Mouse (Mus musculus) lung, embryonic 16.5 days (tissue): Measurements from ENCODE around the gene Rpl23. TPM values are rescaled to one million over a fixed set of nuclear protein-coding genes. Genes with fewer than 3 reads are reported as not detected.
A peak's percentile ranks its signal among the peaks of the same experiment; 100 is the strongest.

ENCODE experiments used
- ATAC-seq: fragments of 200-750 bp; cut with Nextera tagmentation; 2 replicates; pipeline ENCODE4 v1.8.0; 2017; ENCODE audit warnings: low read depth, mild to moderate bottlenecking, moderate library complexity
- H3K27ac ChIP-seq: fragments of 300-500 bp; sonication (generic); 2 replicates; pipeline ENCODE4 v1.5.1; 2014; ENCODE audit warnings: mild to moderate bottlenecking, control low read depth, low read length
- H3K27me3 ChIP-seq: fragments of 300-500 bp; sonication (generic); 2 replicates; pipeline ENCODE4 v1.6.1; 2014; ENCODE audit warnings: low read depth, low read length, mixed read lengths; ENCODE audit not compliant: control insufficient read depth, insufficient read depth
- H3K36me3 ChIP-seq: fragments of 300-500 bp; sonication (generic); 2 replicates; pipeline ENCODE4 v1.6.1; 2014; ENCODE audit warnings: low read length; ENCODE audit not compliant: control insufficient read depth, insufficient read depth
- H3K4me1 ChIP-seq: fragments of 300-500 bp; sonication (generic); replicated peaks from 2 replicates; pipeline ENCODE4 v1.6.1; 2014; ENCODE audit warnings: low read length, mixed read lengths; ENCODE audit not compliant: control insufficient read depth, insufficient read depth
- H3K4me2 ChIP-seq: fragments of 300-500 bp; sonication (generic); 2 replicates; pipeline ENCODE4 v1.6.1; 2014; ENCODE audit warnings: low read depth, low read length, control low read depth
- H3K4me3 ChIP-seq: fragments of 300-500 bp; sonication (generic); 2 replicates; pipeline ENCODE4 v1.5.1; 2014; ENCODE audit warnings: mild to moderate bottlenecking, low read length, control low read depth
- H3K9ac ChIP-seq: fragments of 300-500 bp; sonication (generic); 2 replicates; pipeline ENCODE4 v1.6.1; 2014; ENCODE audit warnings: low read length, control low read depth
- H3K9me3 ChIP-seq: fragments of 300-500 bp; sonication (generic); 2 replicates; pipeline ENCODE4 v1.6.1; 2016; ENCODE audit warnings: low read length; ENCODE audit not compliant: control insufficient read depth
- WGBS: fragments of 180-500 bp; shearing (Covaris S2); extraction: QIAGEN DNeasy Blood & Tissue Kit; methylation state at CpG from one replicate; pipeline ENCODE4 v1.1.7; 2014; 5-methylcytosine and 5-hydroxymethylcytosine counted together
- polyA plus RNA-seq: library from polyadenylated mRNA; unstranded; fragments of >200 nt; fragmentation: Nextera tagmentation; extraction: Ambion mirVana; gene quantifications from 2 replicates; pipeline ENCODE4 v1.2.1, GENCODE M21; 2015

Gene Rpl23
- polyA plus RNA-seq, 1 experiment from 2014 or later: 578 TPM

DNA sequence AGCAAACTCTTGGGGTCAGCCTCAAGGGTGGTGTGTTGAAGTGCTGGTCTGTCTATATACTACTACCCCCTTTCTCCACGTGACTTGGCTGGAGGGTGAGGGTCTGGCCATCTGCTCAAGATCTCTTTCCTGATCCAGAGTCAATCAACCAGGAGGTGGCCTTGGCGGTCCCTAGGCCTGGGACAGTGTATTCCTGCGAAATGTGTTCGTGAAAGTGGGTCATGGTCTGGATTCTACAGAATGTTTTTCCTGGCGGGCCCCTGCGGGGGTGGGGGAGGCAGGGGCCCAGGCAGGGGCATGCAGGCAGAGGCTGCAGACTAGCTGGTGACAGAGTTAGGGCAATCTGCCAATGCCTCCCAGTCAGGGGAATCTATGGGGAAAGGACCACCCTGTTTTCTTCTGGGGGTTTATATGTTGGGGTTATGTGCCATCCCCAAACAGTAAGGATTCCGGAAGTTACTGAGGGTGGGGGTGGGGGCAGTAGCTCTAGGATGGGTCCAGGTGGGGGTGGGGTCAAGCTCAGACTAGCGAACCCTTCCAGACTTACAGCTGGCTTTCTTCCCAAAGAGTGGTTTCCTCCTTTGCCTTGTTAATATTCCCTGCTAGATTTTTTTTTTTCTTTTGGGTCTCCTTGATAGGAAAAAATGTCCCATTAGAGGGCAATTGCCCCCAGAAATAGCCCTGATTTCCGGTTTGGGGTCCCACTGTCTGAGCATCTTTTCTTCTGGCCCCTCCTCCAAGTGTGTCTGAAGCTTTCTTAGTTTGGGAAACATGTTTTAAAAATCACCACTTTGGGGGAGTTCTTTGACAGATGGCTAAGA, 22.8 kb upstream of the Rpl23 start:
- 10% methylated on average over 9 of the region's 9 CpGs for WGBS
- H3K36me3 ChIP-seq: peaks cover 5% of the 10 kb centered on the region; the same call in 1 of the 2 replicates
- H3K4me2 ChIP-seq: peak overlapping the region; percentile 48
- H3K27me3 ChIP-seq: no peaks in the 10 kb centered on the region
- peak overlapping the region; percentile 19; the same call in 1 of the 2 replicates for H3K4me3 ChIP-seq
- peaks cover 88% of the 10 kb centered on the region for H3K4me1 ChIP-seq
- peak overlapping the region; percentile 44 for H3K9ac ChIP-seq
- H3K9me3 ChIP-seq: no peaks in the 10 kb centered on the region
- ATAC-seq: peak; percentile 27
- peak overlapping the region; percentile 94 for H3K27ac ChIP-seq

DNA sequence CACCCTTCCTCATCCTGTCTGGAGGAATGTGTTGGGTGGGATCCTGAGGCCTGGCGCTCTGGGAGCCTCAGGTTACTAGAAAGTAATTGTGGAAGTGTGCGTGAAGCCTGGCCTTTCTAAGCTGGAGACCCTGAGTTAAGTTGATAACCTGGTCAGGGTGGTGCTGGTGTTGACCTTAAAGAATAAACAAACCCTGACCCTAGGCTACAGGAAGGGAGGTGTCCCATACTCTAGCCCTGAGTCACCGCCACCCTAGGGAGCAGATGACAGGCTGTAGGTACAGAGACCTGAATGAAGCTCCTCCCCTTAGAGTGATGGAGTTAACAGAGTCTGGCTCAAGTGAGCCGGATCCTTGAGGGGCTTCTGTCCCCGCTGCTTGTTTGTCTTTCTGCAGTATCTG, 21.6 kb upstream of the Rpl23 start:
- Histone ChIP-seq H3K9me3 (no peaks in the 10 kb centered on the region), H3K4me2 (no peak overlapping the region; the same call in 1 of the 2 replicates), H3K4me1 (peaks cover 77% of the 10 kb centered on the region), H3K36me3 (peaks cover 5% of the 10 kb centered on the region; the same call in 1 of the 2 replicates), H3K27ac (peak overlapping the region; percentile 94), H3K27me3 (no peaks in the 10 kb centered on the region), H3K4me3 (no peak overlapping the region), H3K9ac (no peak overlapping the region)
- 43% methylated on average over 5 of the region's 5 CpGs for WGBS
- no peak for ATAC-seq

DNA sequence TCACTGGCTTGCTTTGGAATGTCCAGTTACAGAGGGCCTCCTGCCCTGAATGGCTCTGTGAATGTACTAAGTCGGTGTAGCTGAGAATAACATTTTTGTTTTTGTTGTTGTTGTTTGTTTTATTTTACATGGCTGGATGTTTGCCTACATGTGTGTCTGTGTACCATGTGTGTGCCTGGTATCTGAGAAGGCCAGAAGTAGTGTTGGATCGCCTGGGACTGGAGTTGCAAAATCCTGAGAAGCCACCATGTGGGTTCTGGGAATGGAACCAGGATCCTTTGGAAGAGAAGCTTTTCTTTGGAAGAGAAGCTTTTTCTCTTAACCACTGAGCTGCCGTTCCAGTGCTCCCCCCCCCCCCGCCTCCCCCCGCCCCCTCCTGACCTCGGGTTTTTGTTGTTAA, 20.3 kb upstream of the Rpl23 start:
- H3K9me3 ChIP-seq: no peaks in the 10 kb centered on the region
- peak overlapping the region; percentile 100 for H3K27ac ChIP-seq
- peak overlapping the region; percentile 64 for H3K4me2 ChIP-seq
- no peak overlapping the region; the same call in 1 of the 2 replicates for H3K4me3 ChIP-seq
- no peak for ATAC-seq
- peaks cover 68% of the 10 kb centered on the region for H3K4me1 ChIP-seq
- no peaks in the 10 kb centered on the region for H3K27me3 ChIP-seq
- no peak overlapping the region for H3K9ac ChIP-seq
- WGBS: 29% methylated on average over 6 of the region's 6 CpGs
- peaks cover 5% of the 10 kb centered on the region; the same call in 1 of the 2 replicates for H3K36me3 ChIP-seq

DNA sequence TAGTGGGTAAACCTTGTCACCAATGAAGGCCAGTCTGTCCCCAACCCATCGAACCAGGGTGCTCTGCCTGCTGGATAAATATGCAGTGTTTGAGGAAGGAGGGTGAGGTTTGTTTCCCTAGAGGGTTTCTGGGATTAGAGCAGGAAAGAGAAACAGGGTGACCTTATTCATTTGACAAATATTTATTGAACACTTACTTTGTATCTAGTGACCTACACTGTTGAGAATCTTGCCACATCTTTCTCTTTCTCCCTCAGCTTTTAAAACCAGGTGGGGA, 19.9 kb upstream of the Rpl23 start:
- 14% methylated on average over 1 of the region's 1 CpGs for WGBS
- Histone ChIP-seq H3K4me1 (peaks cover 65% of the 10 kb centered on the region), H3K27ac (peak overlapping the region; percentile 100), H3K36me3 (peaks cover 5% of the 10 kb centered on the region; the same call in 1 of the 2 replicates), H3K27me3 (no peaks in the 10 kb centered on the region), H3K4me3 (peak overlapping the region; percentile 94), H3K9me3 (no peaks in the 10 kb centered on the region), H3K4me2 (peak overlapping the region; percentile 64), H3K9ac (peak overlapping the region; percentile 97; the same call in 1 of the 2 replicates)
- no peak for ATAC-seq

DNA sequence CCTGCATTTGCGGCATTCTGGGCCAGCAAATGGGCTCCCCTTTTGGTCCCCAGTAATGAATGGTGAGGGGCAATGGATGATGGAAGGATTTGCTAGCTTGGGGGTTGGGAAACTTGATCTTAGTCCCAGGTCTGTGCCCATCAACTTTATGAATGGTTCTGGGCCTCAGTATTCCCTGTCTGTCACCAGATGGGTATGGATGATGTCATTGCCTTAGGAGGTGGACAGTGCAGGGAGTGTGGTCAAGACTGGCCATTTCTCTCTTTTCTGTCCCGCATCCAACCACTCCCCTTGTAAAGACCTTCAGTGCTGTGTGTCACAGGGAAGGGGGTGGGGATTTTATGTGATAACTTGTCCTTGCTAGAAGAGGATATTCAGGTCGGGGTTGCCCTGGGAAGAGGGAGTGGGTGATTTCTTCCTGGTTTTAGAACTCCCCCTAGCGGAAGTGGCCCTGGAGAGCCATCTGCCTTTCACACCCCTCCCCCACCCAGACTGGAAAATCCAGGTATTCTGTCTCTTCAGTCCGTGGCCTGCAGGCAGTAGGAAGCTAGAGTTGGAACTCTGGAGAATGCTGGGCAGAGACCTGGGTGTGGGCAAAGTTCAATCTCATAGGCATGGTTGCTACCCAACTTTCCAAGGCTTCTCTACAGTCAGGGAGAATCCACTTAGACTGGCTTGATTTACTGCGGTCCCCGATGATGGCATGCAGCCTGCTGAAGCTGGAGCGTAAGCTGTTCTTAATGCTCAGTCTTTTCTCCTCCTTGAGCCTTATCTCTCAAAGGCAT, 19.4 kb upstream of the Rpl23 start:
- 14% methylated on average over 8 of the region's 8 CpGs for WGBS
- no peaks in the 10 kb centered on the region for H3K27me3 ChIP-seq
- H3K4me2 ChIP-seq: peak overlapping the region; percentile 64
- ATAC-seq: no peak
- no peaks in the 10 kb centered on the region for H3K9me3 ChIP-seq
- H3K27ac ChIP-seq: peak overlapping the region; percentile 100
- H3K4me3 ChIP-seq: peak overlapping the region; percentile 94
- peak overlapping the region; percentile 97 for H3K9ac ChIP-seq
- no peaks in the 10 kb centered on the region for H3K36me3 ChIP-seq
- peaks cover 60% of the 10 kb centered on the region for H3K4me1 ChIP-seq

DNA sequence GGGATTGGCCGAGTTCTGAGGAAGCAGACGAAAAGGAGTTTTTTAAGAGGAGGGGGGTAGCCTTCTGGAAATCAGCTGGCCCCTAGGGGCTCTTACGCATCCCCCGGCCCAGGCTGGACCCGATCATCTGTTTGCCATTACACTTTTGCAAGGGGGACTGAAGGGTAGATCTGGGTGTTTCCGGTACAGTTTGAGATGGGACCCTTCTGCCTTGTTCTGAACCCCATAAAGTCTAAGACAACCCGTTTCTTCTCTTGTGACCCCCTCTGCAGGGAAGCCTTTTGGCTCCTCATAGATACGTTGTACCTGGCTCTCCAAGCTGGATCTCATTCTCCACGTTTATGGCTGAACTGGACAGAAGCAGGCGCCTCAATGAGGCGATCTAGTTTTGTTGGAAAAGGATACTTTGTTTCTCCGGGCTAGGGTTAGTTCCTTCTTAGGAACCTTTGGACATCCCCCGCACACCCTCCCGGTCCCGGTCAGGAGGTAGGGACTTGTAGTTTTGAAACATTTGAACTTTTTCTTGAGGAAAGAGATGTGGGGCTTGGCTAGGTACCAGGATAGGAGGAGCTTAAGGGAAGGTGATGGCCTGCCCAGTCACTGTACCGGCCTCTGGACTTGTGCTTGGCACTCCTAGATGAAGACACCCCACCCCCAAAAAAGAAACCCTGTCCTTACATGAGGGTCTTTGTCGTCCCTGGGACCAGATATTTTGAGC, 18.6 kb upstream of the Rpl23 start:
- H3K4me3 ChIP-seq: peak overlapping the region; percentile 94
- peak overlapping the region; percentile 100 for H3K27ac ChIP-seq
- H3K9ac ChIP-seq: peak overlapping the region; percentile 97
- H3K4me1 ChIP-seq: peaks cover 52% of the 10 kb centered on the region
- peak overlapping the region; percentile 64 for H3K4me2 ChIP-seq
- WGBS: under 1% methylated on average over 17 of the region's 17 CpGs
- no peak for ATAC-seq
- H3K36me3 ChIP-seq: no peaks in the 10 kb centered on the region
- H3K9me3 ChIP-seq: no peaks in the 10 kb centered on the region
- no peaks in the 10 kb centered on the region for H3K27me3 ChIP-seq

DNA sequence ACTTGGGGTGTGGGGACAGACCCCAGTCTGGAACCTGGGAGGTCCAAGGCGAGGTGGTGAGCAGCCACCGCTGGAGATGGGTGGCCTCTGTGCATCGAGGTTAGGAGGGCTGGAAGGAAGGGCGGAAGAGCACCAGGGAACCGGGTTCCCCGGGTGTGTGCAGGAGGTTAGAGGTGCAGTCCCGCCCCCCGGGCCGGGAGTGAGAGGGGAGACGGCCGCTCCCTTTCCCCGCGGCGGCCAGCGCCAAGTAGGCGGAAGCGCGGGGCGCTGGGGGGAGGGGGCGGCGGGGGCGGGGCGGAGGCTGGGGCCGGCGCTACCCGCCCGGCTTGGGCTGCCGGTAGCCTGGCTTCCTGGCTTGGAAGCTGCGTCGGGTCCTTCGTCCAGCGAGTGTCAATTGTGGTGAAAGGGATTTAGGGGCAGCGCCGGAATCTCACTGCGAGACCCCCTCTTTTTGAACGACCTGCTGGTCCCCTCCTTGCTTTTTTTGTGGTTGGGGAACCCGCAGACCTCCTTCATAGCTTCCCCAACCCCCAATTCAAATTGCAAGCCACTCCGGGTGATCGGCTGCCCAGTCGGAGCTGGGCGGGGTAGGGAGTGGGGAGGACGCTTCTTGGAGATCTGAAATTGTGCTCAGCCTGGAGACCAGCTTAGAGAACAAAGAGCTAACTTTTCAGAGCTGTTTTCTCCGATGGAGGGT, 17.9 kb upstream of the Rpl23 start:
- peak; percentile 78 for ATAC-seq
- WGBS: 0% methylated on average over 27 of the region's 43 CpGs
- Histone ChIP-seq H3K27ac (peak overlapping the region; percentile 100), H3K4me3 (peak overlapping the region; percentile 94), H3K27me3 (no peaks in the 10 kb centered on the region), H3K36me3 (no peaks in the 10 kb centered on the region), H3K4me1 (peaks cover 45% of the 10 kb centered on the region), H3K4me2 (peak overlapping the region; percentile 64), H3K9ac (peak overlapping the region; percentile 97), H3K9me3 (no peaks in the 10 kb centered on the region)

DNA sequence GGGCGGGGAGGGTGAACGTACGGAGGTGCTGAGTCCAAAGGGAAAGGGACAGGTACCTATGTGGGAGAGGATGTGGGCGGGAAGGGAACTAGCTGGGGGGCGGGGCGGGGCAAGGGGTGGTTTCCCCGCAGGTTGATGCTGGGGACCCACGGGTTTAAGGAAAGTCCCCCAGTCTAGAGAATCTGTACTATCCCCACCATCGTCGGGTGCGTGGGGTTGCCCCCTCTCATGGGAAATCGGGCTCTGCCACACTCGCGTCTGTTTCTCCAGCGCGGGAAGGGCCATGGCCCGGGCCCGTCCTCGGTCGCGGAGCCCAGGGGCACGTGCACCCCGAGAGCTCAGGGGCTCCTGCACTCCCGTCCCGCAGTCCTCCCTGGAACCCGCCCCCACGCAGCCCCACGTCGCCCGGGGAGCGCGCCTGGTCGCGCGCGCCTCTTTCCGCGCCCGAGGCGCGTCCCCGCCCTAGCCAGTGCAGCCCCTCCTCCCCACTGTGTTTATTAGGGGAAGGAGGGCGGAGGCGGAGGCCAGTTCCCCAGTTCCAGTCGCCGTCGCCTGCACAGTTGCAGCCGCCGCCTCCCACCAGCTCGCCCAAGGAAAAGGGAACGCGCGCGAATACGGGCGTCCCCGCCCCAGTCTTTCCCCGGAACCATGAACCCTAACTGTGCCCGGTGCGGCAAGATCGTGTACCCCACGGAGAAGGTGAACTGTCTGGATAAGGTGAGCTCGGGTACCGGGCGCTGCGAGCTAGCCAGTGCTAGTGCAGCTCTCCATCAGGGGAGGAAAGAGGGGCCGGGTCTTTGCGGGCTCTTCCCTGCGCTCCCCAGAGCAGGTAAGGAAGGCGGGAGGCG, 17.1 kb upstream of the Rpl23 start:
- peak overlapping the region; percentile 97 for H3K9ac ChIP-seq
- H3K4me1 ChIP-seq: peaks cover 37% of the 10 kb centered on the region
- H3K9me3 ChIP-seq: no peaks in the 10 kb centered on the region
- H3K27ac ChIP-seq: peak overlapping the region; percentile 100
- H3K4me3 ChIP-seq: peak overlapping the region; percentile 94
- H3K27me3 ChIP-seq: no peaks in the 10 kb centered on the region
- peak overlapping the region; percentile 64 for H3K4me2 ChIP-seq
- WGBS: under 1% methylated on average over 70 of the region's 71 CpGs
- no peaks in the 10 kb centered on the region for H3K36me3 ChIP-seq
- peak; percentile 88 for ATAC-seq
